In the genomic region with DNA sequence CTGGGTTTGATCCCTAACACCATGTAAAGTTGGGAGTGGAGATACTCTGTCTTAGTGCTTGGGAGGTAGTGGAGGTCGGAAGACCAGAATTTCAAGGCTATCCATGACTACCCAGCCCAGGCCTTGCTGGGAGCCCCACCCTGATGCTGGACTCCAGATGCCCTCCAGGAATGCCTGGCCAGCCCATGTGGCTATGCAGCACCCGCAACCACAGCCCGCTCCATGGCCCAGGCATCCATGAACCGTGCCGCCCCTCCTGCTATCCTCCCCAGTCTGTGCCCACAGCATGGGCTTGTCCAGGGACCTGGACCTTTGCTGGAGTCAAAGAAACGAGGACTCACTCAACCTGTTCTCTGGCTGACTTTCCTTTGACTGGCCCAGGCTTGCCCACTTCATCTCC, we compare ENCODE assay signal across 40 mouse cellular contexts. TPM values are rescaled to one million over a fixed set of nuclear protein-coding genes. Genes with fewer than 3 reads are reported as not detected.
DNase-seq lines count a peak whose midpoint lies in the region; TF ChIP-seq lines count a peak whose summit lies in the region.
"Had no signal": no experiment of that assay in that cellular context is flagged by ENCODE, and none has a peak within 500 bp of the region (broad histone marks: within the 10 kb centered on the region; RNA-seq: fewer than 3 reads in every experiment).

No protein-coding gene starts in this region.

- peaks cover 17% of the 10 kb centered on the region; the same call in 1 of the 2 replicates for H3K79me2 ChIP-seq in macrophage (ENCODE audit: inconsistent target)

- no peak for TF ChIP-seq CTCF in spleen, adult 2 months (IDR thresholded peaks at IDR 0.05; ENCODE audit: extremely low read depth, insufficient read depth, insufficient read length, insufficient replicate concordance)
- TF ChIP-seq CTCF in bone marrow macrophage, adult 2 months (IDR thresholded peaks at IDR 0.05; ENCODE audit: low read depth, low read length) = no peak

- peak overlapping the region; percentile 69 for H3K27ac ChIP-seq in spleen, adult 2 months (ENCODE audit: insufficient read depth, low read length)
- peak overlapping the region; percentile 65 for H3K27ac ChIP-seq in bone marrow macrophage, adult 2 months (ENCODE audit: insufficient read depth, low read depth, low read length)
- H3K27ac ChIP-seq in macrophage = peak overlapping the region; percentile 97
- H3K27ac ChIP-seq: heart, adult 2 months; heart, embryonic 13.5 days; hindbrain, embryonic 10.5 days; hindbrain, embryonic 15.5 days; limb, embryonic 13.5 days; liver, embryonic 14.5 days; neural tube, embryonic 13.5 days had no signal

- no peaks in the 10 kb centered on the region for H3K27me3 ChIP-seq in spleen, adult 2 months (ENCODE audit: control insufficient read depth, insufficient read depth, low read length)
- H3K27me3 ChIP-seq: CH12.LX; heart, embryonic 13.5 days; hindbrain, embryonic 15.5 days; limb, embryonic 13.5 days; neural tube, embryonic 13.5 days had no signal

- H3K4me1 ChIP-seq in spleen, adult 2 months (ENCODE audit: control insufficient read depth, insufficient read depth, insufficient read length) = peaks cover 29% of the 10 kb centered on the region; the same call in 1 of the 2 replicates
- peaks cover 46% of the 10 kb centered on the region for H3K4me1 ChIP-seq in bone marrow macrophage, adult 2 months (ENCODE audit: control insufficient read depth, insufficient read depth, low read length)

- no peak for DNase-seq in spleen, adult 2 months (ENCODE audit: low read depth in 1 of 2, low spot score in 2 of 2)
- no peak for DNase-seq in spleen, adult 12 weeks (ENCODE audit: low spot score)
- no peak for DNase-seq in kidney, postnatal 25 days
- no peak for DNase-seq in yolk sac, embryonic 10.5 days (ENCODE audit: low spot score)
- no peak for DNase-seq in frontal cortex, postnatal 10 days (ENCODE audit: low spot score in 2 of 2)
- DNase-seq: adrenal gland, adult 8-10 months; cerebellum, adult 11-12 months; cerebellum, postnatal 10 days; gastrocnemius, postnatal 25 days; heart, adult 2 months; heart, postnatal 10 days; kidney, adult 11 months; kidney, postnatal 14 days; lung, embryonic 14.5 days; lung, postnatal 14 days; thymus, postnatal 4 days had no signal

- no peaks in the 10 kb centered on the region for H3K36me3 ChIP-seq in spleen, adult 2 months (ENCODE audit: control insufficient read depth, insufficient read depth, low read length)
- H3K36me3 ChIP-seq in macrophage (ENCODE audit: inconsistent target) = no peaks in the 10 kb centered on the region
- H3K36me3 ChIP-seq: heart, embryonic 13.5 days; hindbrain, embryonic 10.5 days; hindbrain, embryonic 15.5 days; limb, embryonic 13.5 days; neural tube, embryonic 13.5 days had no signal

- no peak for TF ChIP-seq POLR2A in spleen, adult 2 months (IDR thresholded peaks at IDR 0.05; ENCODE audit: low read depth, low read length)
- TF ChIP-seq POLR2A in bone marrow macrophage, adult 2 months (IDR thresholded peaks at IDR 0.05; ENCODE audit: borderline replicate concordance, low read depth, low read length) = no peak

- H3K4me3 ChIP-seq in spleen, adult 2 months (ENCODE audit: extremely low read depth, insufficient read depth, insufficient read length) = no peak overlapping the region
- H3K4me3 ChIP-seq in bone marrow macrophage, adult 2 months (ENCODE audit: insufficient read depth, low read length) = no peak overlapping the region
- H3K4me3 ChIP-seq in macrophage (ENCODE audit: inconsistent target) = no peak overlapping the region
- H3K4me3 ChIP-seq: heart, adult 2 months; heart, embryonic 13.5 days; hindbrain, embryonic 10.5 days; hindbrain, embryonic 15.5 days; limb, embryonic 13.5 days; neural tube, embryonic 13.5 days had no signal

- 93% methylated on average over 6 of the region's 6 CpGs for WGBS in spleen, adult 2 months
- 86% methylated on average over 6 of the region's 6 CpGs for WGBS in macrophage (ENCODE audit: missing documents)

RNA-seq across cellular contexts. Expression of gene Cdc42, which starts 7.3 kb away (rescaled TPM):
- 42.1 and 55.5 TPM in 2 replicates for polyA plus RNA-seq in spleen, adult 2 months (2012; rRNA removed)
- 937 and 962 TPM in 2 replicates for polyA plus RNA-seq in bone marrow macrophage, adult 2 months (2012; ENCODE audit: insufficient read depth, insufficient read length, missing spikeins)
- 100 to 1,000 TPM; 124 to 290 (median 239) TPM for total RNA-seq in macrophage (2018; cell fraction: chromatin; rRNA removed)
- total RNA-seq in macrophage (2018; cell fraction: cytosol; rRNA removed) = 100 to 1,000 TPM; 731 to 913 (median 795) TPM
- 100 to 1,000 TPM; 294 to 817 (median 419) TPM for total RNA-seq in macrophage (2018; cell fraction: nucleus; rRNA removed)
- polyA plus RNA-seq in macrophage (2018) = 706 to 958 TPM (median 881 TPM) in 3 replicates

RNA-seq across cellular contexts. Expression of gene Cela3a, which starts 44.8 kb away (rescaled TPM):
- polyA plus RNA-seq in spleen, adult 2 months (2012; rRNA removed) = 3.2 and 4.9 TPM in 2 replicates
- not detected in 2 replicates for polyA plus RNA-seq in bone marrow macrophage, adult 2 months (2012; ENCODE audit: insufficient read depth, insufficient read length, missing spikeins)
- total RNA-seq in macrophage (2018; cell fraction: chromatin; rRNA removed) = not detected
- total RNA-seq in macrophage (2018; cell fraction: cytosol; rRNA removed) = not detected
- not detected for total RNA-seq in macrophage (2018; cell fraction: nucleus; rRNA removed)
- polyA plus RNA-seq in macrophage (2018) = not detected in 3 replicates
- total RNA-seq: adrenal gland, adult 8-10 months; CH12.LX; common myeloid progenitor, adult 5-6 weeks; ES-E14; gastrocnemius, adult 18-20 months; gastrocnemius, postnatal 25 days; heart, adult 2 months; heart, postnatal 10 days; layer of hippocampus, adult 18-20 months; layer of hippocampus, postnatal 14 days; left cerebral cortex, adult 8-10 months; left cerebral cortex, postnatal 36 days; megakaryocyte, adult 5-6 weeks had no signal
- polyA plus RNA-seq: C2C12; forebrain, embryonic 14.5 days; heart, adult 2 months; heart, embryonic 13.5 days; hindbrain, embryonic 10.5 days; hindbrain, embryonic 15.5 days; inflammation-experienced regulatory T-cells, adult 6 months; kidney, embryonic 14.5 days; limb, embryonic 13.5 days; liver, embryonic 14.5 days; lung, embryonic 14.5 days; midbrain, embryonic 11.5 days; midbrain, embryonic 16.5 days; neural tube, embryonic 13.5 days; thymus, postnatal 0 days had no signal

Comparison
In these comparisons a context has a peak if more than half of its experiments do, and no peak if none do; other contexts are left out.
1. RNA of gene Cdc42, which starts 7.3 kb away (polyA plus RNA-seq): 937 to 962 TPM in bone marrow macrophage, adult 2 months and 706 to 958 TPM in macrophage; 42.1 to 55.5 TPM in spleen, adult 2 months; every median in the first group is over 10 times any median in the second.
2. Peak in every context shown above with its lines, with median percentiles within 50 percentile points of each other: H3K27ac ChIP-seq.